Mouse (Mus musculus): ENCODE measurements at regions not wholly inside any gene's neighbourhood (a gene's known extent, or its start where the extent isn't known, plus 50 kb on each side); places are given as distances from the start of the nearest gene placed in this dataset.

DNA sequence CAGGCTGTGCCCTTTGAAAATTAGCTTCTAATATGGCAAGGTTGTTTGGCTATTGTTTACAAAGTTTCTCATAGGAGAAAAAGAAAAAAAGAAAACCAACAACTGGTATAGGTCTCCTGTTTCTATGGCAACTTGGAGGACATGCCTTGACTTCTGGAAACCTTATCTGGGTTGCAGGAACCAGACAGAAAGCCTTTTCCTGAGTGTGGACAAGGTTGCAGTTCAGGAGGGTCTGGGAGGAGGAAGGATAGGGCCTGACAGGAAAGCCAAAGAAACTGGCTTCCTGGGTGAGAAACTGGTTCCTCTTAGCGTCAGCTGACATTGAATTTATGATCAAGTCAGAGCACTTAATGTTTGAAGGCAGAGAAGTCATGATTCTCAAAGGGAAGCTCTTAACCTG lies 130.5 kb upstream of the Agbl1 start:
- in situ Hi-C loops (cut with MboI; ENCODE audit: low pct_unique_long_range_greater_than_20kb in 1 of 2, low sequenced_read_pairs in 2 of 2, unreplicated experiment in 1 of 2), result no loop called here

DNA sequence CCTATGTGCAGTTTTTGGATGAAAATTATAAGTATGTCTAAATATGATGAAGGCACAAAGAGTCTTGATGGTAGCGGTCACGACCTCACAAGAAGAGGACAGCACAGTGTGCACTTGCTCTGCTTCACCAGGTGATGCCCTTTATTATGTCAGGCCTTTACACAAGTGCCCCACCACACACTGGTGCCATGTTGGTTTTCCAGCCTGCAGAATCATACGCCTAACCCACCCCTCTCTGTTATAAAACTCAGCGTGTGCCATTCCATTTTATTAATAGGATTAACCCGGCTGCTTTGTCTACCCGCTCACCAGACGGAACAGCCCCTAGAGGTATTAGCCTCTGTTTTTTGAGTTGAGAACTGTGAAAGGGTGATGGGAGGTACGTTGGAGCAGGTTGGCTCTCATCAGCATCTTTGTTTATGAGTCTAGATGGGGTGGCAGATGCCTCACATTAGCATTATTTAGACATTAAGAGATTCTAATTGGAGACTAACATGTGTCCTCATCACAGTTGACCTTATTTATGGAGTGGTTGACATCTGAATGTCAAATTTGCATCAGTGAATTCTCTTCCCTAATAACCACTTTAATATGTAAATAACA lies 108.3 kb upstream of the Agbl1 start:
- in situ Hi-C loops (cut with MboI; ENCODE audit: low pct_unique_long_range_greater_than_20kb in 1 of 2, low sequenced_read_pairs in 2 of 2, unreplicated experiment in 1 of 2), result no loop called here

DNA sequence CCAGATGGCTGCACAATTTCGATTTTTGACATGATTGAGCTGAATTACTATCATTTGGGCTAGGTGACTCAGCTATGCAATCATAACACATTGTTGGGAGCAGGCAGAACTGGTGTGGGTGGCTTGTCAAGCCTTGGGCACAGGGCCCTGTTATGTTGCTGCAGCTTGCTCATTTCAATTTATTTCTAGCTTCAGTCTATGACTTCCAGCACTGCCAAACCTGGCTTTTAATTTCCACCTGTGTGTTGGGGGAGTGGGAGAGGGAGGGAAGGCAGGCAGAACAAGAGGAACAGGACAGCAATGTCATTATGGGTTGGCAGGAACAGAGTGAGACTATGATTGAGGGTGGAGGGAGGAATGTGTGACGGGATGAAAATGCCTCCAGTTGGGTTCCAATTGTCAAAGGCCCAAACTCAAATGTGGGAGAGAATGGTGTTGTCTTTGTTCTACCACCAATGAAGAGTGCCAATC lies 102.0 kb upstream of the Agbl1 start:
- in situ Hi-C loops (cut with MboI; ENCODE audit: low pct_unique_long_range_greater_than_20kb in 1 of 2, low sequenced_read_pairs in 2 of 2, unreplicated experiment in 1 of 2), result no loop called here

DNA sequence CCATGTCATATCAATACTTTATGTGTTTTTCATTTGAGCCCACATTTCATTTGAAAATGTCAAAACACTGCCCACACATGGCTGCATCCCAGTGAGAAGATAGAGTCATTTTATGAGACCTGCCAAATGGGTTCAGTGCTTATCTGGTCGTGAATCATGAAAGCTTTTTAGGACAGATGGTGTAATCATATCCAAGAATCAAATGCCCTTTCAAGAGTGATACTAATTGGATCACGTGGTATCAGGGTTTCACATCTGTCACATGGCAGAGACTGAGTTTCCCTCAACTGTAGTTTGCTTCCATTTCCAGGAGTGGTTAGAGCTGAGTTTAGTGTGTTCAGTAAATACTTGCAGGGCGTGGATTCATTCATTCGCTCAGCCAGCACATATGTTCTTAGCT lies 87.2 kb upstream of the Agbl1 start:
- in situ Hi-C loops (cut with MboI; ENCODE audit: low pct_unique_long_range_greater_than_20kb in 1 of 2, low sequenced_read_pairs in 2 of 2, unreplicated experiment in 1 of 2), result no loop called here

DNA sequence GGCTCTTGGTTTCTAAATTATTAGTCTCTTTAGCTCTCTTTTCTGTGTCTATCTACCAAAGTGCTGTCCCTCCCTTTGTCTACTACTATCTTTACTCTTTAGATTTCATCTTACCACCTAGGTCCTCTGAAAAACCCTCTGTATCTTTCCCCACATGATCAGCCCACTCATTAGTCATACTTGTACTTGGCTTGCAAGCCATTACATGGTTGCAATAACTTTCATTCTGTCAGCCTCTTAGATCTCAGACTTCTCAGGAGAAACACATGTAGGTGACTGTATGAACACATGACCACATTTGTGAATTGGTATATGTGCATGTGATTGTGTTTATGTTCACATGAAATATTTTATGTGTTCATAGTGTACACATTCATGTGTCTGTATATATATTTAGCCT lies 83.3 kb upstream of the Agbl1 start:
- in situ Hi-C loops (cut with MboI; ENCODE audit: low pct_unique_long_range_greater_than_20kb in 1 of 2, low sequenced_read_pairs in 2 of 2, unreplicated experiment in 1 of 2), result no loop called here

DNA sequence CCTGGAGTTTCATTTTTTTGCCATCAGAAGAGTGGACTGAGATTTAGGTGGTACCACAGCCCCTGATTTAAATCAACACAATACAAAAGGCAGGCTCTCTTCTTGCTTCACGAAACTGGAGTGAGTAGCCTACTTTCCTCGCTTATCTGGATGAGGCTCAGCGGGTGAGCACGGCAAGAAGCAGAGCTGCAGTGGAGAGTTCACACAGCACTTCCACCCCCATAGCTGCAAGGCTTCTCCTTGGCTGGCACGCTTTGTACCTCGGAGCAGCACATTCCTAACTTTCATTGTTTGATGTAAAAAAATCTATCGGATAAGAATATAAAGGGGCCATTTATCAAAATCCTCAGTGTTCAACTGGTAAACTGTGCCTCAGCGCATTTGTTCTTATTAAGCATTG lies 72.8 kb upstream of the Agbl1 start:
- in situ Hi-C loops (cut with MboI; ENCODE audit: low pct_unique_long_range_greater_than_20kb in 1 of 2, low sequenced_read_pairs in 2 of 2, unreplicated experiment in 1 of 2), result no loop called here

DNA sequence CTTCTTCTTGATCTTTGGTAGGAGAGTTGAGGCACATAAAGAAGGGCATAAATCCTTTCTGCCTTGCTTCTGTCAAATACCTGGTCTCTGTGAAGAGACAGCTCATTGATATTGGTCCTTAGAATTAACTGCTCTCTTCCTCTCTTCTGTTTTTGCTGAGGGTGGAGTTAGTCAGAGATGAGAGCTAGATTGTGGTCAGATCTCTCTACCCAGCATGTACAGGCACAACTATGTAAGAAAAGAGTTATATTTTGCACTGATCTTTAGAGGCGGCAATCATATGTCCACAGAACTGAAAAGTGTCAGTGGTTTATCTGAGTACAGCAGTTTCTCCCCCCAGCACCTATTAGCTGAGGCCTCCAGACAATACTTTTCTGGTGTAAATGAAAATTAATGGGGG lies 65.5 kb upstream of the Agbl1 start:
- in situ Hi-C loops (cut with MboI; ENCODE audit: low pct_unique_long_range_greater_than_20kb in 1 of 2, low sequenced_read_pairs in 2 of 2, unreplicated experiment in 1 of 2), result no loop called here

DNA sequence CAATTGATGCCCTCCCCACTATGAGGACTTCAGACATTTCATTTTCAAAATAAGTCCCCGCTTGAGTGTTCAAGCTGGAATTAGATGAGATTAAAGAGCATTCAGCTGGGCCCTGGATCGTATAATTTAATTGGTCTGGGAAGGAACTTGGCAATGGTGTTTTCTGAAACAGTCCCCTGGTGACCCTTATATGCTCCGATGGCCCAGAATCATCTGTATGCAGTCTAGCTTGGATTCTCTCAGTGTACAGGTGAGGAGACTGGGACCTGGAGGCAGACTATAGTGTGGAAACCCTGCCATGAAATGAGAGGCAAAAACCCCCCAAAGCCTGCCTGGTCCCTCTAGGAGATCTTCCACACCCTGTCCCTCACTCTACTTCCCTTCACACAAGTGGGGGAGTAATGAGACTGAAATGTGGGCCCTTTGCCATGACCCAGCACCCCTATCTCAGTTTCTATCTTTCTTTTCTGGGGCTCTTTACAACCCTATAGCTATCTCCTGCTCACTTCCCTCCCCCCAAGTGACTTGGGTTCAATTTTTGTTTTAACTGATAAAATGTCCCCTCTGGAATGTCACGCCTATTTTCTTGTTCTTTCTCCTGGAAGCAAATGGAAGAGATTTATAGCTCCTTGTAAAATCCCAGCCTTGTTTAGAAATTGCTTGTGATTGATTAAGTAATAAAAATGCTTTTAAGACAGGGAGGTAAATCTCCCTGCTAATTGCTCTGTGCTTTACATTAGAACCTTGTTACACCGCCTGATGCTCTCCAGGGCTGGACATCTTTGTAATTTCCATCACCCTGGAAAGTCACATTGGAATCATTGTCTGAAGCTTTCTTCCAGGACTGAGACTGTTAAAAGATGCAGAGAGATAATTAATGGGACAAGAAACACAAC lies 64.7 kb upstream of the Agbl1 start:
- in situ Hi-C loops (cut with MboI; ENCODE audit: low pct_unique_long_range_greater_than_20kb in 1 of 2, low sequenced_read_pairs in 2 of 2, unreplicated experiment in 1 of 2), result no loop called here

DNA sequence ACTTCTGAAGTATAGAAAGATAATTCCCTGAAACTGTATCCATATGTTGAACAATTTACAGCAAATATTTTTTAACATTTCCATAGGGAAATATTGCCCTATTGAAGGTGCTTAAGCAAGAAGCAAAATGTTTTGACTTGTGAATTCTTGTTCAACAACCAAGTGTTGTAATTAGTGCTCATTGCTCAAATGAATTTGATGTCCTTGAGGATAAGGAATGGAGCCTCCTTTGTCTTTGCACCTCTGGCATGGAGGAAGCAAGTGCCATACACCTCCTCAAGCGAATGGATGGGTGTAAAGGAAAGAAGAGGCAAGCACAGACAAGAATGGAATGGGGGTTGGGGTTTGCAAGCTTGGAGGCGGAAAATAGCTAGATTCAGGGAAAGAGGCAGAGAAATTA lies 59.2 kb upstream of the Agbl1 start:
- in situ Hi-C loops (cut with MboI; ENCODE audit: low pct_unique_long_range_greater_than_20kb in 1 of 2, low sequenced_read_pairs in 2 of 2, unreplicated experiment in 1 of 2), result no loop called here

DNA sequence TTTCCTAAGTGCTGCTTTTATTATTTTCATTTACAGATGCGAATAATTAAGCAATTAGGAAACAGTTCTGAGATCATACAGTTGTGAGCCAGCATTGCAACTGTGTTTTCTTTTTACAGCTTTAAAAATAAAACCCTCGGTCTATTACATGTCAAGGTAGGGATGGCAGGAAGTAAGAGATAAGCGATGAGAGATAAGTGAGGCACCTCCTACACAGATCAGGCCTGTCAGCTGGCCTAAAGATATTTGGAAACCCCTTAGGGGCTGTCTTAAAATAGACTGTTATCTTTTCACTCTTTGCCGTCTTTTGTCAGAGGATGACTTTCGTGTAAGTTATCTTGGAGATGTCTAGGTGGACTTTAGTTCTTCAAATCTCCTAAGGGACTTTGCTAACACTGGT lies 53.5 kb upstream of the Agbl1 start:
- in situ Hi-C loops (cut with MboI; ENCODE audit: low pct_unique_long_range_greater_than_20kb in 1 of 2, low sequenced_read_pairs in 2 of 2, unreplicated experiment in 1 of 2), result no loop called here

DNA sequence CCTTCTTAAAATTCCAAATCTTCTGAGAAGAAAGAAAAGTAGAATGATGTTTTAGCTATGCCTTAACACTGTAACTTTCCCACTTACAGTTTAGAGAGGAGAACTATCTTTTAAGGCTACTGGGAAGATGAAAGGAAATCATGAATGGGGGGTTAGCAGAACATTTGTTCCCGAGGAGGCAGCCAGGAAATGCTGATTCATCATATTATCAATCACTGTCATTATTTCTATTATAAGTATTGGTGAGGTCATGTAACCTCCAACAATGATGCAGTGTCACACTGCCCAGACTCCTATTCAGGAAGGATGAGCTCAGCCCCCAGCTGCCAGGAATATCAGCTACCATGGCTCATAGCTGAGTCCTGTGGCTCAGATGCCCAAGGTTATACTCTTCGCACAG lies 52.3 kb upstream of the Agbl1 start:
- in situ Hi-C loops (cut with MboI; ENCODE audit: low pct_unique_long_range_greater_than_20kb in 1 of 2, low sequenced_read_pairs in 2 of 2, unreplicated experiment in 1 of 2), result no loop called here
